Mouse (Mus musculus): ENCODE data around the gene Msx3. TPM values are rescaled to one million over a fixed set of nuclear protein-coding genes. Genes with fewer than 3 reads are reported as not detected.

The Msx3 gene
- polyA plus RNA-seq, 1 experiment from 2014 or later: 0.20 TPM

GRCm38 (mm10) chr7:140077698-140078097 is 28.8 kb upstream of the Msx3 start:
- Histone ChIP-seq H3K4me1 (peaks cover 13% of the 10 kb centered on the region), H3K36me3 (no peaks in the 10 kb centered on the region)

GRCm38 (mm10) chr7:140070042-140070711 is 21.3 kb upstream of the Msx3 start:
- no peak overlapping the region for H3K27ac ChIP-seq
- peak overlapping the region; percentile 54 for H3K9ac ChIP-seq
- no peaks in the 10 kb centered on the region for H3K9me3 ChIP-seq
- 31% methylated on average over 32 of the region's 39 CpGs for WGBS
- no peak for ATAC-seq (ENCODE audit: insufficient number of reproducible peaks, insufficient read depth, low FRiP score, low TSS enrichment, low read depth)
- peak overlapping the region; percentile 31 for H3K4me3 ChIP-seq
- peak overlapping the region; percentile 56 for H3K4me2 ChIP-seq
- peaks cover 48% of the 10 kb centered on the region for H3K27me3 ChIP-seq
- no peaks in the 10 kb centered on the region; the same call in 1 of the 2 replicates for H3K4me1 ChIP-seq
- no peaks in the 10 kb centered on the region for H3K36me3 ChIP-seq

More at GRCm38 (mm10) chr7:140077698-140078097, 28.8 kb upstream of the Msx3 start:
- Histone ChIP-seq H3K27me3 (peaks cover 46% of the 10 kb centered on the region), H3K27ac (no peak overlapping the region), H3K4me2 (no peak overlapping the region), H3K4me3 (no peak overlapping the region), H3K9ac (no peak overlapping the region), H3K9me3 (no peaks in the 10 kb centered on the region)
- WGBS: 63% methylated on average over 6 of the region's 6 CpGs
- no peak for ATAC-seq (ENCODE audit: insufficient number of reproducible peaks, insufficient read depth, low FRiP score, low TSS enrichment, low read depth)

- Histone ChIP-seq H3K27me3 (peaks cover 66% of the 10 kb centered on the region), H3K27ac (no peak overlapping the region), H3K4me2 (no peak overlapping the region), H3K4me1 (no peaks in the 10 kb centered on the region; the same call in 1 of the 2 replicates), H3K9ac (no peak overlapping the region), H3K9me3 (no peaks in the 10 kb centered on the region), H3K4me3 (no peak overlapping the region), H3K36me3 (no peaks in the 10 kb centered on the region)
- ATAC-seq (ENCODE audit: insufficient number of reproducible peaks, insufficient read depth, low FRiP score, low TSS enrichment, low read depth): no peak
- 56% methylated on average over 6 of the region's 6 CpGs for WGBS
Observed at GRCm38 (mm10) chr7:140067397-140067796, 18.5 kb upstream of the Msx3 start.

GRCm38 (mm10) chr7:140063092-140063491 is 14.2 kb upstream of the Msx3 start:
- H3K27me3 ChIP-seq: peaks cover 80% of the 10 kb centered on the region
- H3K9me3 ChIP-seq: no peaks in the 10 kb centered on the region
- ATAC-seq (ENCODE audit: insufficient number of reproducible peaks, insufficient read depth, low FRiP score, low TSS enrichment, low read depth): no peak
- H3K4me1 ChIP-seq: peaks cover 18% of the 10 kb centered on the region
- no peak overlapping the region for H3K4me3 ChIP-seq
- H3K9ac ChIP-seq: no peak overlapping the region
- no peak overlapping the region for H3K4me2 ChIP-seq
- H3K27ac ChIP-seq: no peak overlapping the region
- no peaks in the 10 kb centered on the region for H3K36me3 ChIP-seq
- WGBS: 21% methylated on average over 7 of the region's 7 CpGs

GRCm38 (mm10) chr7:140062307-140062706 is 13.4 kb upstream of the Msx3 start:
- H3K4me2 ChIP-seq: no peak overlapping the region
- H3K4me3 ChIP-seq: no peak overlapping the region
- H3K27me3 ChIP-seq: peaks cover 88% of the 10 kb centered on the region
- H3K9me3 ChIP-seq: no peaks in the 10 kb centered on the region
- H3K9ac ChIP-seq: no peak overlapping the region
- WGBS: 19% methylated on average over 11 of the region's 11 CpGs
- H3K4me1 ChIP-seq: peaks cover 19% of the 10 kb centered on the region
- no peak overlapping the region for H3K27ac ChIP-seq
- ATAC-seq (ENCODE audit: insufficient number of reproducible peaks, insufficient read depth, low FRiP score, low TSS enrichment, low read depth): no peak
- no peaks in the 10 kb centered on the region for H3K36me3 ChIP-seq

DNA sequence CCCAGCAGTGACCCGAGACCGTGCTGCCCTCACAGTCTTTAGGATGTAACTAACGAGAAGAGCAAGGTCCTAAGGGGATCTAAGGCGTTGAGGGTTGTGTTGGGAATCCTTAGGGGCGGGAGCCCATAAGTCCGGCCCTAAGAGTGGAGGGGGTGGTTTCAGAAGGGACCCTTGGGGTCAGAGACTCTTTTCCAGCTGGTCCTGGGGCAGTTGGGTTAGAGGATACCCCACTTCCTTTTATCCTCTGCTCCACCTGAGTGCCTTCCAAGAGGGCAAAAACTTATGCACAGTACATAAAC is 12.9 kb upstream of the Msx3 start:
- Histone ChIP-seq H3K27me3 (peaks cover 94% of the 10 kb centered on the region), H3K4me2 (peak overlapping the region; percentile 95), H3K4me1 (peaks cover 19% of the 10 kb centered on the region), H3K9ac (peak overlapping the region; percentile 67; the same call in 1 of the 2 replicates), H3K36me3 (no peaks in the 10 kb centered on the region), H3K9me3 (no peaks in the 10 kb centered on the region), H3K4me3 (peak overlapping the region; percentile 49), H3K27ac (no peak overlapping the region)
- no peak for ATAC-seq (ENCODE audit: insufficient number of reproducible peaks, insufficient read depth, low FRiP score, low TSS enrichment, low read depth)
- WGBS: 3% methylated on average over 6 of the region's 6 CpGs

GRCm38 (mm10) chr7:140060936-140061831 is 12.3 kb upstream of the Msx3 start:
- WGBS: 1% methylated on average over 46 of the region's 47 CpGs
- 0 out of 2 replicates have a peak, but pooled peaks have one; percentile 40 for ATAC-seq (ENCODE audit: insufficient number of reproducible peaks, insufficient read depth, low FRiP score, low TSS enrichment, low read depth)
- no peaks in the 10 kb centered on the region for H3K36me3 ChIP-seq
- no peaks in the 10 kb centered on the region for H3K9me3 ChIP-seq
- no peak overlapping the region for H3K27ac ChIP-seq
- H3K4me2 ChIP-seq: peak overlapping the region; percentile 95
- peaks cover 97% of the 10 kb centered on the region for H3K27me3 ChIP-seq
- H3K4me3 ChIP-seq: peak overlapping the region; percentile 49
- H3K9ac ChIP-seq: peak overlapping the region; percentile 67
- H3K4me1 ChIP-seq: peaks cover 19% of the 10 kb centered on the region

GRCm38 (mm10) chr7:140059601-140060000 is 10.7 kb upstream of the Msx3 start:
- Histone ChIP-seq H3K27ac (no peak overlapping the region), H3K4me1 (peaks cover 19% of the 10 kb centered on the region), H3K9me3 (no peaks in the 10 kb centered on the region), H3K9ac (no peak overlapping the region), H3K4me3 (no peak overlapping the region), H3K36me3 (no peaks in the 10 kb centered on the region), H3K27me3 (peaks cover 88% of the 10 kb centered on the region), H3K4me2 (no peak overlapping the region)
- no peak for ATAC-seq (ENCODE audit: insufficient number of reproducible peaks, insufficient read depth, low FRiP score, low TSS enrichment, low read depth)
- 30% methylated on average over 4 of the region's 4 CpGs for WGBS

- Histone ChIP-seq H3K4me1 (peaks cover 19% of the 10 kb centered on the region), H3K9me3 (no peaks in the 10 kb centered on the region), H3K4me3 (peak overlapping the region; percentile 48), H3K36me3 (no peaks in the 10 kb centered on the region), H3K4me2 (peak overlapping the region; percentile 86), H3K27ac (no peak overlapping the region), H3K9ac (peak overlapping the region; percentile 73; the same call in 1 of the 2 replicates), H3K27me3 (peaks cover 83% of the 10 kb centered on the region)
- no peak for ATAC-seq (ENCODE audit: insufficient number of reproducible peaks, insufficient read depth, low FRiP score, low TSS enrichment, low read depth)
- WGBS: 21% methylated on average over 7 of the region's 7 CpGs
Observed at GRCm38 (mm10) chr7:140058528-140058927, 9.6 kb upstream of the Msx3 start.

DNA sequence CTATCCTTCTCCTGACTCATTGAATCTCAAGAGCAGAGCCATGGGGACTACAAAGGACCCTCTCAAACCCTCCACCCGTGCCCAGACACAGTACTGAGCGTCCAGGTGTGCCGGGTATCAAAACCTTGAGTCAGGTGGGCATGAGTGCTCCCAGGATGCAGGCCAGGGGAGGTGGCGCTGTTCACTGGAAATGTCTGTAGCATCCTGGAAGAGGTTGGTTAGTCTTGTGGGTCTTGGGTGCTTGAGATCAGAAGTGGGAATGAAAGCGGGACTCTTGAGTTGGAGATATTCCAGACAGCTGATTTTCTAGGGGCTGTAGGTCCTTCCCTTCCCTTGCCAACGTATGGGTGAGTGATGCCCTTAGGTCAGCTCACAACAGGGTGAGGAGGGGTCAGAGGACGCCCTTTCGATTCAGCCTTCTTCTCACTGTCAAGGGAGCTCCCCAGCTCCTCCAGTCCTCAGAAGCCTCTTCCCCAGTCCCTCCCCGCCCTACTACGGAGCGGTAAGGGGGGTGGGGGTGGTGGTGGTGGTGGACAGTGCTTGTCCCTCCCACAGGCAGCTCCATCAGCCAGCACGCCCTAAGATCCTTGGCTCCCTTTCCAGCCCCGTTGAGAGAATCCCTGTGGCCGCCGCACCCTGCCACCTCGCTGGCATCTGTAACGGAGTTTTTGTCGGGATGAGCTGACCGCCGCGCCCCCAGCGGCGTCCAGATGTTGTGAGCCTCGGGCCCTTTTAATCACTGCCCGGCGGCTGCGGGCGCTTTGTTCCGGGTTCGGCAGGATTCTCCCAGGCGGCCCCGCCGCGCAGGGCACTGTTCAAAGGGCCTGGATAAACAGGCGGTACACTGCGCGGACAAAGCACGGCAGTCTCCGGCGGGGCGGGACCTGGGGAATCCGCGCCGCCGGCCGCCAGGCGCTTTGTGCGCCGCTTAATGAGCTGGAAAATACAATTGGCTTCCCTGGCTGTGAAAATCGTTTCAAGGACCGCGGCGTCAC is 8.8 kb upstream of the Msx3 start:
- 2% methylated on average over 53 of the region's 53 CpGs for WGBS
- Histone ChIP-seq H3K27ac (no peak overlapping the region), H3K9ac (peak overlapping the region; percentile 73), H3K9me3 (no peaks in the 10 kb centered on the region), H3K27me3 (peaks cover 86% of the 10 kb centered on the region), H3K4me2 (peak overlapping the region; percentile 86), H3K36me3 (no peaks in the 10 kb centered on the region), H3K4me3 (peak overlapping the region; percentile 48), H3K4me1 (peaks cover 19% of the 10 kb centered on the region)
- no peak for ATAC-seq (ENCODE audit: insufficient number of reproducible peaks, insufficient read depth, low FRiP score, low TSS enrichment, low read depth)

DNA sequence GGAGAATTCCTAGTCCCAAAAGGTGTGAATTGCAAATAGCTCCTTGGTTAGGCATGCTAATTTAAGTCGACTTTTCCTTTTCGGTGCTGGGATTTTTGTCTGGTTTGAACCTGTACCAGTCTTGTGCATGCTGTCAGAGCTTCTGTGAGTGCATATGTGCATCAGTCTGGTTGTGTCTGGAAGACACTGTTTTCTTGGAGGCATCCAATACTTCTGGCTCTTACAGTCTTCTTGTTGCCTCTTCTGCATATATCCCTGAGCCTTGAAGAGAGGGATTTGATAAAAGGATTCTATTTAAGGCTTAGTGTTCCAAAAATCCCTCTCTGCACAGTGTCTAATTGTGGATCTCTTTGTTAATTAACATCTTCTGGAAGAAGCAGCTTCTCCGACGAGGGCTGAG is 5.2 kb upstream of the Msx3 start:
- ATAC-seq (ENCODE audit: insufficient number of reproducible peaks, insufficient read depth, low FRiP score, low TSS enrichment, low read depth): no peak
- 75% methylated on average over 4 of the region's 4 CpGs for WGBS

More for the DNA sequence above, 5.2 kb upstream of the Msx3 start:
- Histone ChIP-seq H3K36me3 (no peaks in the 10 kb centered on the region), H3K27ac (no peak overlapping the region), H3K9ac (no peak overlapping the region), H3K4me3 (no peak overlapping the region), H3K4me1 (peaks cover 13% of the 10 kb centered on the region), H3K27me3 (peaks cover 86% of the 10 kb centered on the region), H3K9me3 (no peaks in the 10 kb centered on the region), H3K4me2 (no peak overlapping the region)
